Mouse (Mus musculus) CH12.LX (cell line): ENCODE data around the gene Gdf7. TPM values are rescaled to one million over a fixed set of nuclear protein-coding genes. Genes with fewer than 3 reads are reported as not detected.

Source experiments
- DNase-seq: peaks from one replicate; pipeline ENCODE4 v3.0.0-alpha.2; 2013; ENCODE audit errors: extremely low read depth
- H3K27ac ChIP-seq: 2 replicates; pipeline ENCODE4 v1.5.1; 2012; ENCODE audit warnings: low read depth, mild to moderate bottlenecking, control low read depth, moderate library complexity; ENCODE audit not compliant: insufficient read depth
- H3K27me3 ChIP-seq: replicated peaks from 2 replicates; pipeline ENCODE3; 2012; ENCODE audit warnings: inconsistent platforms
- H3K36me3 ChIP-seq, 2 experiments: replicated peaks in 1 of 2; 2 replicates each; pipeline versions ENCODE3 to v1.6.1; 2012; ENCODE audit warnings: inconsistent platforms in 1 of 2, low read length in 1 of 2, mild to moderate bottlenecking in 1 of 2, mixed read lengths in 1 of 2, moderate library complexity in 1 of 2; ENCODE audit not compliant: control insufficient read depth in 1 of 2, insufficient read depth in 1 of 2
- H3K4me1 ChIP-seq, 2 experiments: 2 replicates each; pipeline ENCODE4 v1.6.1; 2012; ENCODE audit warnings: inconsistent platforms in 1 of 2, moderate library complexity in 1 of 2; ENCODE audit not compliant: insufficient read depth in 2 of 2, control insufficient read depth in 1 of 2
- H3K4me2 ChIP-seq: 2 replicates; pipeline ENCODE4 v1.6.1; 2012; ENCODE audit warnings: low read depth, mild to moderate bottlenecking, control low read depth; ENCODE audit not compliant: poor library complexity, insufficient read depth, severe bottlenecking
- H3K4me3 ChIP-seq, 3 experiments: fragments of 150-350 bp in 1 of 3; sonication (generic) in 1 of 3; replicated peaks in 1 of 3; 2 replicates each; pipeline versions ENCODE3 to v1.5.1; 2011 to 2012; ENCODE audit warnings: low read depth in 2 of 3, low read length in 2 of 3, mild to moderate bottlenecking in 2 of 3, moderate library complexity in 2 of 3, control low read depth in 1 of 3, improper control_type of control experiment in 1 of 3, inconsistent platforms in 1 of 3, mixed read lengths in 1 of 3; ENCODE audit not compliant: poor library complexity in 1 of 3
- H3K79me2 ChIP-seq: replicated peaks from 2 replicates; pipeline ENCODE4 v1.6.1; 2012; ENCODE audit warnings: mild to moderate bottlenecking, moderate library complexity; ENCODE audit not compliant: control insufficient read depth, poor library complexity, insufficient read depth, severe bottlenecking; ENCODE audit errors: extremely low read depth
- H3K9ac ChIP-seq: 2 replicates; pipeline ENCODE4 v1.6.1; 2012; ENCODE audit warnings: low read depth, mild to moderate bottlenecking, control low read depth, moderate library complexity; ENCODE audit not compliant: insufficient read depth
- H3K9me3 ChIP-seq: replicated peaks from 2 replicates; pipeline ENCODE3; 2012; ENCODE audit warnings: low read length, inconsistent platforms, mixed read lengths
- BHLHE40 ChIP-seq: IDR thresholded peaks from 2 replicates; pipeline ENCODE4 v1.6.1; 2011; ENCODE audit warnings: mild to moderate bottlenecking, low read depth, low read length, improper control_type of control experiment
- CHD2 ChIP-seq: IDR thresholded peaks from 2 replicates; pipeline ENCODE4 v1.6.1; 2011; ENCODE audit warnings: low read length, improper control_type of control experiment
- CTCF ChIP-seq, 2 experiments: IDR thresholded peaks in 1 of 2; conservative IDR thresholded peaks in 1 of 2; 2 replicates each; pipeline ENCODE4 v1.5.1; 2011 to 2012; ENCODE audit warnings: low read depth in 2 of 2, low read length in 2 of 2, improper control_type of control experiment in 1 of 2, inconsistent platforms in 1 of 2, mild to moderate bottlenecking in 1 of 2, moderate library complexity in 1 of 2
- ELF1 ChIP-seq: IDR thresholded peaks from 2 replicates; pipeline ENCODE4 v1.6.1; 2014; ENCODE audit warnings: low read depth, mild to moderate bottlenecking, inconsistent platforms, low read length, improper control_type of control experiment
- EP300 ChIP-seq: IDR thresholded peaks from 2 replicates; pipeline ENCODE4 v1.6.1; 2011; ENCODE audit warnings: low read length, improper control_type of control experiment
- ETS1 ChIP-seq: conservative IDR thresholded peaks from 2 replicates; pipeline ENCODE4 v1.6.1; 2012; ENCODE audit warnings: low read depth, mild to moderate bottlenecking, inconsistent platforms, low read length, improper control_type of control experiment, moderate library complexity
- HCFC1 ChIP-seq: IDR thresholded peaks from 2 replicates; pipeline ENCODE4 v1.6.1; 2012; ENCODE audit warnings: low read depth, mild to moderate bottlenecking, inconsistent platforms, low read length, improper control_type of control experiment
- IRF4 ChIP-seq: IDR thresholded peaks from 2 replicates; pipeline ENCODE4 v1.6.1; 2014; ENCODE audit warnings: low read depth, mild to moderate bottlenecking, inconsistent platforms, low read length, improper control_type of control experiment
- MAX ChIP-seq: IDR thresholded peaks from 2 replicates; pipeline ENCODE4 v1.6.1; 2011; ENCODE audit warnings: low read length, improper control_type of control experiment
- MXI1 ChIP-seq: IDR thresholded peaks from 2 replicates; pipeline ENCODE4 v1.6.1; 2011; ENCODE audit warnings: mild to moderate bottlenecking, low read depth, low read length, improper control_type of control experiment
- MYC ChIP-seq: IDR thresholded peaks from 2 replicates; pipeline ENCODE4 v1.6.1; 2011; ENCODE audit warnings: low read depth, mild to moderate bottlenecking, improper control_type of control experiment, low read length
- POLR2A ChIP-seq: IDR thresholded peaks from 2 replicates; pipeline ENCODE4 v1.6.1; 2011; ENCODE audit warnings: low read depth, mild to moderate bottlenecking, improper control_type of control experiment, low read length
- POLR2AphosphoS2 ChIP-seq: IDR thresholded peaks from 2 replicates; pipeline ENCODE4 v1.6.1; 2011; ENCODE audit warnings: low read depth, low read length, improper control_type of control experiment
- SIN3A ChIP-seq: IDR thresholded peaks from 2 replicates; pipeline ENCODE4 v1.6.1; 2012; ENCODE audit warnings: low read length, improper control_type of control experiment, inconsistent platforms
- SMC3 ChIP-seq: IDR thresholded peaks from 2 replicates; pipeline ENCODE4 v1.6.1; 2011; ENCODE audit warnings: low read depth, low read length, improper control_type of control experiment
- USF2 ChIP-seq: conservative IDR thresholded peaks from 2 replicates; pipeline ENCODE4 v1.6.1; 2011; ENCODE audit warnings: low read depth, low read length, improper control_type of control experiment
- ZC3H11A ChIP-seq: IDR thresholded peaks from 2 replicates; pipeline ENCODE4 v1.6.1; 2012; ENCODE audit warnings: low read depth, mild to moderate bottlenecking, inconsistent platforms, low read length, improper control_type of control experiment
- ZKSCAN1 ChIP-seq: IDR thresholded peaks from 2 replicates; pipeline ENCODE4 v1.6.1; 2012; ENCODE audit warnings: low read depth, inconsistent platforms, low read length, improper control_type of control experiment, borderline replicate concordance
- dilution Hi-C: fragments of 300-500 bp; cut with MboI; formaldehyde crosslinking; loops from 2 replicates; pipeline ENCODE4 v1.14.3; 2020; ENCODE audit warnings: low sequenced_read_pairs; ENCODE audit not compliant: extremely low pct_unique_long_range_greater_than_20kb, extremely low pct_ligation_motif_present
- in situ Hi-C: fragments of 300-500 bp; cut with MboI; formaldehyde crosslinking; loops from 3 replicates; pipeline ENCODE4 v1.14.3; 2019; ENCODE audit warnings: low sequenced_read_pairs, low pct_ligation_motif_present, low pct_unique_long_range_greater_than_20kb, mixed read lengths
- polyA plus RNA-seq: library from polyadenylated mRNA; unstranded; fragments of >175 nt; gene quantifications from 2 replicates; pipeline ENCODE4 v1.2.1, GENCODE M21; 2012; ENCODE audit warnings: low read depth; ENCODE audit not compliant: insufficient read length
- total RNA-seq, 2 experiments: library from RNA; depleted of rRNA; stranded (reverse); fragments of 300-350 nt in 1 of 2; fragments of >200 nt in 1 of 2; gene quantifications; 2 replicates each; pipeline ENCODE4 v1.2.3; 2012 to 2014

The Gdf7 gene
- total and polyA plus RNA-seq, 3 experiments = not detected

DNA sequence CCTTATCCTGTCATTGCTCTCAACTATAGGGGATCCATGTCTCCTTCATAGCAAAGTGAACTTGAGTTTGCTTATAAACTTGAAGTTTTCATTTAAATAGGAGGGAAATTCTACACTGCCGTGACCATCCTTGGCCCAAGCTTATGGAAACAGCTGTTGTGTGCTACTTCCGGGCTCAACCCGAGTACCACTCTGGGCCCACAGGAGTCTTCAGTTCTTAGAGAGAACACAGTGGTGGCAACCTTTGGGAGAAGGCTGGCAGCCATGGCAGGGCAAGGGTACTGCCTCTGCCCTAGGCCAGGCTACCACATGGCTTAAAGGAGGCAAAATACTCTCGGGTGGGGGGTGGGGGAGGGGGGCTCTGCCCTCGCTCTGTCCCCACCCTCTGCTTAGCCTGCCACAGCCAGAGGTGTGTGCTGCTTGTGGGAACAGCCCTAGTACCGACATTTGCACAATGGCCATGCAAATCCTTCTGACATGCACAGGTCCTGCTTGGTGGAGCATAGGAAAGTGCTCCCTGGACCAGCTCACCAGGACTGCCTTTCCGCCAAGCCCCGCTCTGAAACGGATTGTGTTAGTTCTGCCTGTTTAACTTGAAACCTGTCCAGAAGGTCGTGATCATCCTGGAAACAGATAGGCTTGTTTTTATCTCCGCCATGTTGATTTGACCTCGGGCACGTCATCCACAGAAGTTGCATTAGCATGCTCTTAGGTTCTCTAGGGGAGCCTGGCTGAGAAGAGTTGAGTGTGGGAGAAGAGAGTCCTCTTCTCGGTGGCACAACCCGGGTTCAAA is 20.3 kb downstream of the Gdf7 start:
- dilution Hi-C loops (no loop called here), in situ Hi-C loops (loop anchor here (10.0 kb wide), 1 partner anchor 227 kb away; no protein-coding TSS in a partner anchor)
- no peak overlapping the region for H3K4me2 ChIP-seq
- no peak overlapping the region for H3K27ac ChIP-seq
- H3K4me3 ChIP-seq = no peak overlapping the region
- TF ChIP-seq MXI1 (no peak), HCFC1 (no peak), BHLHE40 (no peak), MAX (no peak), ELF1 (no peak), POLR2A (no peak), POLR2AphosphoS2 (no peak), SMC3 (no peak)
- H3K79me2 ChIP-seq = no peaks in the 10 kb centered on the region
- no peaks in the 10 kb centered on the region for H3K4me1 ChIP-seq
- H3K9me3 ChIP-seq = no peaks in the 10 kb centered on the region
- peaks cover 19 to 77% of the 10 kb centered on the region in 2 experiments for H3K36me3 ChIP-seq
- no peaks in the 10 kb centered on the region for H3K27me3 ChIP-seq
- DNase-seq = no peak
- H3K9ac ChIP-seq = no peak overlapping the region

DNA sequence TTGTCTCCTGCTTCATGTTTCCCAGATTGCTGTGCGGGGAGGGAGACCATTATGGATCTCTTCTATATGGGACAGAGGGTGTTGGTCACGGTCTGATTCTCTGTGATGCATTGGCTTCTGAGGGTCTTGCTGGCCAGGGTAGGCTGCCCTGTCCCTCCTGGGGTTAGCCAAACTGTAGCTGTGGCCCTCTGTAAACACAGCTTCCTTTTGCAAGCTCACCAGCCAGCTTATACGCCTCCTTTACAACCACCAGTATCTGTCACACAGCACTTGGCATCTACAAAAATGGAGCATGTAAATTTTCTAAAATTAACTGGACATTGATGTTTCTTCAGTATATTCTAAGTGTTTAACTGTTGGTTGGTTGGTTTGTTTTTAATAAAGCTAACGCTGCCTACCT is 26.3 kb downstream of the Gdf7 start:
- H3K9me3 ChIP-seq = no peaks in the 10 kb centered on the region
- in situ Hi-C loops = no loop called here
- no peak for DNase-seq
- dilution Hi-C loops = no loop called here
- H3K9ac ChIP-seq = no peak overlapping the region
- no peak overlapping the region for H3K4me3 ChIP-seq
- H3K27me3 ChIP-seq = no peaks in the 10 kb centered on the region
- no peak overlapping the region for H3K27ac ChIP-seq
- H3K4me1 ChIP-seq = 0 out of 4 replicates have a peak, but pooled peaks cover 0 to 3% of the 10 kb centered on the region in 2 experiments
- H3K4me2 ChIP-seq = no peak overlapping the region
- no peak for TF ChIP-seq USF2
- no peak for TF ChIP-seq SIN3A
- no peak for TF ChIP-seq BHLHE40
- no peak for TF ChIP-seq CHD2
- no peak for TF ChIP-seq IRF4
- TF ChIP-seq SMC3 = no peak
- no peak for TF ChIP-seq ZKSCAN1
- no peak for TF ChIP-seq POLR2A
- TF ChIP-seq CTCF (conservative IDR thresholded peaks at IDR 0.05 in 1 of 2, IDR thresholded peaks at IDR 0.05 in 1 of 2; ENCODE audit: low read depth in 2 of 2, low read length in 2 of 2) = no peak
- TF ChIP-seq ETS1 = no peak
- TF ChIP-seq MYC = no peak
- TF ChIP-seq ZC3H11A = no peak
- TF ChIP-seq EP300 = no peak
- TF ChIP-seq, all 38 proteins: peak for 0
- Histone ChIP-seq H3K79me2 (no peaks in the 10 kb centered on the region), H3K36me3 (peaks cover 16 to 61% of the 10 kb centered on the region in 2 experiments)
